Mouse (Mus musculus) midbrain, postnatal 0 days (tissue): Measurements from ENCODE around the gene Hoxd11. TPM values are rescaled to one million over a fixed set of nuclear protein-coding genes. Genes with fewer than 3 reads are reported as not detected.

ENCODE experiments used
- ATAC-seq: fragments of 200-750 bp; cut with Nextera tagmentation; 2 replicates; pipeline ENCODE4 v1.8.0; 2017; ENCODE audit warnings: moderate number of reproducible peaks, mild to moderate bottlenecking, moderate TSS enrichment, moderate library complexity; ENCODE audit not compliant: low FRiP score
- DNase-seq: peaks from one replicate; pipeline ENCODE4 v3.0.0-alpha.2; 2015; ENCODE audit warnings: low spot score
- H3K27ac ChIP-seq: fragments of 300-500 bp; sonication (generic); 2 replicates; pipeline ENCODE4 v1.5.1; 2014; ENCODE audit warnings: low read depth, mild to moderate bottlenecking, low read length, mixed read lengths
- H3K27me3 ChIP-seq: fragments of 300-500 bp; sonication (generic); 2 replicates; pipeline ENCODE4 v1.6.1; 2014; ENCODE audit warnings: low read length, control low read depth, mixed read lengths; ENCODE audit not compliant: insufficient read depth
- H3K36me3 ChIP-seq: fragments of 300-500 bp; sonication (generic); 2 replicates; pipeline ENCODE4 v1.6.1; 2014; ENCODE audit warnings: low read length, control low read depth, mixed read lengths; ENCODE audit not compliant: insufficient read depth
- H3K4me1 ChIP-seq: fragments of 300-500 bp; sonication (generic); 2 replicates; pipeline ENCODE4 v1.6.1; 2014; ENCODE audit warnings: mild to moderate bottlenecking, control low read depth, antibody characterized with exemption, low read length, mixed read lengths; ENCODE audit not compliant: insufficient read depth
- H3K4me2 ChIP-seq: fragments of 300-500 bp; sonication (generic); 2 replicates; pipeline ENCODE4 v1.6.1; 2014; ENCODE audit warnings: low read depth, mild to moderate bottlenecking, low read length, mixed read lengths; ENCODE audit not compliant: poor library complexity, severe bottlenecking
- H3K4me3 ChIP-seq: fragments of 300-500 bp; sonication (generic); 2 replicates; pipeline ENCODE4 v1.5.1; 2014; ENCODE audit warnings: low read depth, mild to moderate bottlenecking, low read length, moderate library complexity
- H3K9ac ChIP-seq: fragments of 300-500 bp; sonication (generic); replicated peaks from 2 replicates; pipeline ENCODE4 v1.6.1; 2014; ENCODE audit warnings: mild to moderate bottlenecking, low read length, moderate library complexity, mixed read lengths; ENCODE audit not compliant: poor library complexity, severe bottlenecking
- H3K9me3 ChIP-seq: fragments of 300-500 bp; sonication (generic); 2 replicates; pipeline ENCODE4 v1.6.1; 2016; ENCODE audit warnings: low read length, control low read depth
- CTCF ChIP-seq: IDR thresholded peaks from 2 replicates; pipeline ENCODE4 v1.5.1; 2016; ENCODE audit warnings: antibody characterized with exemption, mild to moderate bottlenecking
- WGBS: fragments of 180-500 bp; shearing (Covaris S2); extraction: QIAGEN DNeasy Blood & Tissue Kit; methylation state at CpG from one replicate; pipeline ENCODE4 v1.1.7; 2014; 5-methylcytosine and 5-hydroxymethylcytosine counted together
- polyA plus RNA-seq: library from polyadenylated mRNA; unstranded; fragments of >200 nt; fragmentation: Nextera tagmentation; extraction: Ambion mirVana; gene quantifications from 2 replicates; pipeline ENCODE4 v1.2.1, GENCODE M21; 2015
- total RNA-seq: library from RNA; depleted of rRNA; stranded (reverse); fragments of >200 nt; gene quantifications from 2 replicates; pipeline ENCODE4 v1.2.3, GENCODE M21; 2014

Hoxd11 gene
- total and polyA plus RNA-seq, 2 experiments from 2014 or later = not detected

DNA sequence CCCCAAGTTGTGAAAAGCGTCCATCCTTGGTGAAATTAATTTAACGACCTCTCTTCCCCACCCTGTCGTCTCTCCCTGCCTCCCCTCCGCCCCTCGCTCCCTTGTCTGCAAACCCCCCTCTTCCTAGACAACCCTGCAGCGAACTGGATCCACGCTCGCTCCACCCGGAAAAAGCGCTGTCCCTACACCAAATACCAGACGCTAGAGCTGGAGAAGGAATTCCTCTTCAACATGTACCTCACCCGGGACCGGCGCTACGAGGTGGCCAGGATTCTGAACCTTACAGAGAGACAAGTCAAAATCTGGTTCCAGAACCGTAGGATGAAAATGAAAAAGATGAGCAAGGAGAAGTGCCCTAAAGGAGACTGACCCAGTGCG is 19.7 kb downstream of the Hoxd11 start:
- Histone ChIP-seq H3K9me3 (no peaks in the 10 kb centered on the region), H3K27ac (no peak overlapping the region), H3K36me3 (no peaks in the 10 kb centered on the region), H3K4me1 (0 out of 2 replicates have a peak, but pooled peaks cover 2% of the 10 kb centered on the region), H3K4me3 (no peak overlapping the region), H3K27me3 (peaks cover 86% of the 10 kb centered on the region), H3K9ac (no peak overlapping the region), H3K4me2 (no peak overlapping the region)
- DNase-seq (no peak), ATAC-seq (no peak)
- no peak for TF ChIP-seq CTCF
- WGBS = 2% methylated on average over 17 of the region's 17 CpGs

- no peak for ATAC-seq
- H3K9me3 ChIP-seq = no peaks in the 10 kb centered on the region
- H3K27me3 ChIP-seq = peaks cover 83% of the 10 kb centered on the region
- no peak overlapping the region for H3K9ac ChIP-seq
- 1% methylated on average over 23 of the region's 23 CpGs for WGBS
- H3K36me3 ChIP-seq = no peaks in the 10 kb centered on the region
- no peak overlapping the region for H3K27ac ChIP-seq
- no peak overlapping the region for H3K4me2 ChIP-seq
- 0 out of 2 replicates have a peak, but pooled peaks cover 2% of the 10 kb centered on the region for H3K4me1 ChIP-seq
- no peak for TF ChIP-seq CTCF
- no peak for DNase-seq
- no peak overlapping the region for H3K4me3 ChIP-seq
Observed at GRCm38 (mm10) chr2:74699664-74700545, 20.5 kb downstream of the Hoxd11 start.

GRCm38 (mm10) chr2:74700546-74701112 is 21.3 kb downstream of the Hoxd11 start:
- no peak for DNase-seq
- Histone ChIP-seq H3K4me1 (0 out of 2 replicates have a peak, but pooled peaks cover 2% of the 10 kb centered on the region), H3K36me3 (no peaks in the 10 kb centered on the region), H3K4me3 (no peak overlapping the region), H3K27me3 (peaks cover 83% of the 10 kb centered on the region), H3K4me2 (no peak overlapping the region), H3K9ac (no peak overlapping the region), H3K9me3 (no peaks in the 10 kb centered on the region), H3K27ac (no peak overlapping the region)
- ATAC-seq = no peak
- WGBS = 3% methylated on average over 22 of the region's 22 CpGs
- no peak for TF ChIP-seq CTCF

- Histone ChIP-seq H3K27ac (no peak overlapping the region), H3K9me3 (no peaks in the 10 kb centered on the region), H3K4me2 (no peak overlapping the region), H3K4me1 (0 out of 2 replicates have a peak, but pooled peaks cover 2% of the 10 kb centered on the region), H3K36me3 (no peaks in the 10 kb centered on the region), H3K9ac (no peak overlapping the region), H3K27me3 (peaks cover 81% of the 10 kb centered on the region), H3K4me3 (no peak overlapping the region)
- DNase-seq (peak; percentile 81), ATAC-seq (no peak)
- TF ChIP-seq CTCF = peak; percentile 91
- 12% methylated on average over 17 of the region's 17 CpGs for WGBS
Observed at GRCm38 (mm10) chr2:74701949-74702819, 22.8 kb downstream of the Hoxd11 start.

- TF ChIP-seq CTCF = no peak
- H3K9me3 ChIP-seq = no peaks in the 10 kb centered on the region
- no peaks in the 10 kb centered on the region for H3K36me3 ChIP-seq
- H3K9ac ChIP-seq = no peak overlapping the region
- DNase-seq (no peak), ATAC-seq (no peak)
- 0 out of 2 replicates have a peak, but pooled peaks cover under 1% of the 10 kb centered on the region for H3K4me1 ChIP-seq
- H3K27ac ChIP-seq = no peak overlapping the region
- no peak overlapping the region for H3K4me3 ChIP-seq
- H3K4me2 ChIP-seq = no peak overlapping the region
- H3K27me3 ChIP-seq = peaks cover 81% of the 10 kb centered on the region
- WGBS = 16% methylated on average over 6 of the region's 6 CpGs
Observed at GRCm38 (mm10) chr2:74702820-74703219, 23.5 kb downstream of the Hoxd11 start.
